In genomic region chr1:186145444-186145843, GRCm38 (mm10) we compare ENCODE assay signal across 10 mouse cellular contexts. TPM values are rescaled to one million over a fixed set of nuclear protein-coding genes. Genes with fewer than 3 reads are reported as not detected.
DNase-seq lines count a peak whose midpoint lies in the region; ATAC-seq and TF ChIP-seq lines count a peak whose summit lies in the region.
"Had no signal": no experiment of that assay in that cellular context is flagged by ENCODE, and none has a peak within 500 bp of the region (broad histone marks: within the 10 kb centered on the region; RNA-seq: fewer than 3 reads in every experiment).

No protein-coding gene starts in this region.

- H3K4me2 ChIP-seq in intestine, embryonic 15.5 days (replicated peaks): peak overlapping the region; percentile 18; the same call in 1 of the 2 replicates
- H3K4me2 ChIP-seq in intestine, postnatal 0 days (replicated peaks; ENCODE audit: low read depth): no peak overlapping the region
- H3K4me2 ChIP-seq in embryonic facial prominence, embryonic 14.5 days (ENCODE audit: low read depth, low read length): peak overlapping the region; percentile 39
- no peak overlapping the region for H3K4me2 ChIP-seq in hindbrain, postnatal 0 days (ENCODE audit: low read depth, low read length)
- H3K4me2 ChIP-seq: neural tube, embryonic 13.5 days had no signal

- no peaks in the 10 kb centered on the region for H3K27me3 ChIP-seq in intestine, embryonic 15.5 days (replicated peaks)
- no peaks in the 10 kb centered on the region for H3K27me3 ChIP-seq in intestine, postnatal 0 days (replicated peaks; ENCODE audit: control insufficient read depth, insufficient read depth, low read length)
- no peaks in the 10 kb centered on the region for H3K27me3 ChIP-seq in embryonic facial prominence, embryonic 14.5 days (replicated peaks; ENCODE audit: control insufficient read depth, insufficient read depth, low read length)
- no peaks in the 10 kb centered on the region for H3K27me3 ChIP-seq in hindbrain, postnatal 0 days (ENCODE audit: insufficient read depth, low read length)
- H3K27me3 ChIP-seq: neural tube, embryonic 13.5 days had no signal

- DNase-seq in brain, embryonic 14.5 days (ENCODE audit: low read depth): peak; percentile 60
- DNase-seq in embryonic facial prominence, embryonic 14.5 days (ENCODE audit: low spot score): peak; percentile 87
- DNase-seq in lung, postnatal 25 days (ENCODE audit: low spot score): peak; percentile 43
- no peak for DNase-seq in MN1 (ENCODE audit: low spot score)
- no peak for DNase-seq in hindbrain, postnatal 0 days (ENCODE audit: low spot score)
- DNase-seq: cerebellum, adult 11 months; kidney, adult 11 months had no signal

- no peaks in the 10 kb centered on the region for H3K9me3 ChIP-seq in intestine, embryonic 15.5 days
- H3K9me3 ChIP-seq in intestine, postnatal 0 days (ENCODE audit: control insufficient read depth): no peaks in the 10 kb centered on the region
- H3K9me3 ChIP-seq in embryonic facial prominence, embryonic 14.5 days (ENCODE audit: control insufficient read depth, low read length): no peaks in the 10 kb centered on the region
- H3K9me3 ChIP-seq in hindbrain, postnatal 0 days (ENCODE audit: low read length): no peaks in the 10 kb centered on the region
- H3K9me3 ChIP-seq: neural tube, embryonic 13.5 days had no signal

- no peak for ATAC-seq in intestine, embryonic 15.5 days
- ATAC-seq in intestine, postnatal 0 days: no peak
- ATAC-seq in embryonic facial prominence, embryonic 14.5 days (ENCODE audit: low read depth): peak; percentile 87; the same call in 1 of the 2 replicates
- ATAC-seq in hindbrain, postnatal 0 days: no peak

- no peak overlapping the region for H3K27ac ChIP-seq in intestine, embryonic 15.5 days
- H3K27ac ChIP-seq in intestine, postnatal 0 days (ENCODE audit: low read depth, low read length): no peak overlapping the region
- 0 out of 2 replicates have a peak overlapping the region, but pooled peaks have one; percentile 24 for H3K27ac ChIP-seq in embryonic facial prominence, embryonic 14.5 days (replicated peaks; ENCODE audit: low read depth, low read length)
- no peak overlapping the region for H3K27ac ChIP-seq in hindbrain, postnatal 0 days
- H3K27ac ChIP-seq: neural tube, embryonic 13.5 days had no signal

- H3K9ac ChIP-seq in intestine, embryonic 15.5 days: no peak overlapping the region
- H3K9ac ChIP-seq in intestine, postnatal 0 days (ENCODE audit: low read depth, low read length): no peak overlapping the region
- no peak overlapping the region for H3K9ac ChIP-seq in embryonic facial prominence, embryonic 14.5 days (ENCODE audit: low read depth, low read length)
- no peak overlapping the region for H3K9ac ChIP-seq in hindbrain, postnatal 0 days (replicated peaks; ENCODE audit: low read length)
- H3K9ac ChIP-seq: neural tube, embryonic 13.5 days had no signal

- no peak overlapping the region for H3K4me3 ChIP-seq in intestine, embryonic 15.5 days (replicated peaks)
- H3K4me3 ChIP-seq in intestine, postnatal 0 days (ENCODE audit: low read depth, low read length): no peak overlapping the region
- H3K4me3 ChIP-seq in embryonic facial prominence, embryonic 14.5 days (ENCODE audit: low read depth, low read length): no peak overlapping the region
- H3K4me3 ChIP-seq in hindbrain, postnatal 0 days (ENCODE audit: low read length): no peak overlapping the region
- H3K4me3 ChIP-seq: neural tube, embryonic 13.5 days had no signal

- 31% methylated on average over 6 of the region's 6 CpGs for WGBS in intestine, embryonic 15.5 days
- WGBS in intestine, postnatal 0 days: 32% methylated on average over 6 of the region's 6 CpGs
- 26% methylated on average over 6 of the region's 6 CpGs for WGBS in embryonic facial prominence, embryonic 14.5 days
- 70% methylated on average over 6 of the region's 6 CpGs for WGBS in hindbrain, postnatal 0 days

- H3K4me1 ChIP-seq in intestine, embryonic 15.5 days (replicated peaks): no peaks in the 10 kb centered on the region
- no peaks in the 10 kb centered on the region for H3K4me1 ChIP-seq in intestine, postnatal 0 days (replicated peaks; ENCODE audit: control insufficient read depth, insufficient read depth, low read length)
- H3K4me1 ChIP-seq in embryonic facial prominence, embryonic 14.5 days (ENCODE audit: control insufficient read depth, insufficient read depth, low read length): peaks cover 6% of the 10 kb centered on the region
- H3K4me1 ChIP-seq in hindbrain, postnatal 0 days (ENCODE audit: insufficient read depth, low read length): no peaks in the 10 kb centered on the region
- H3K4me1 ChIP-seq: neural tube, embryonic 13.5 days had no signal

- TF ChIP-seq CTCF in intestine, postnatal 0 days (IDR thresholded peaks at IDR 0.05; ENCODE audit: low read depth): no peak
- no peak for TF ChIP-seq CTCF in brain, embryonic 14.5 days (IDR thresholded peaks at IDR 0.05; ENCODE audit: borderline replicate concordance, extremely low read depth, insufficient read depth, insufficient read length)
- TF ChIP-seq CTCF in hindbrain, postnatal 0 days (IDR thresholded peaks at IDR 0.05; ENCODE audit: low read depth): no peak

- TF ChIP-seq POLR2A in brain, embryonic 14.5 days (IDR thresholded peaks at IDR 0.05; ENCODE audit: borderline replicate concordance, extremely low read depth, insufficient read depth, insufficient read length, poor library complexity, severe bottlenecking): no peak

- H3K36me3 ChIP-seq in intestine, embryonic 15.5 days: no peaks in the 10 kb centered on the region
- H3K36me3 ChIP-seq in intestine, postnatal 0 days (ENCODE audit: control insufficient read depth, insufficient read depth): no peaks in the 10 kb centered on the region
- no peaks in the 10 kb centered on the region for H3K36me3 ChIP-seq in embryonic facial prominence, embryonic 14.5 days (ENCODE audit: control insufficient read depth, insufficient read depth, low read length)
- H3K36me3 ChIP-seq in hindbrain, postnatal 0 days (ENCODE audit: insufficient read depth, low read length): no peaks in the 10 kb centered on the region
- H3K36me3 ChIP-seq: neural tube, embryonic 13.5 days had no signal

RNA-seq across cellular contexts. Expression of gene Lyplal1, which starts 28.3 kb away (rescaled TPM):
- polyA plus RNA-seq in intestine, embryonic 15.5 days (2015; fragmentation: Nextera tagmentation; extraction: Ambion mirVana): 17.1 and 19.1 TPM in 2 replicates
- polyA plus RNA-seq in intestine, postnatal 0 days (2015; fragmentation: Nextera tagmentation; extraction: Ambion mirVana): 14.2 and 14.8 TPM in 2 replicates
- 13.7 and 15.6 TPM in 2 replicates for polyA plus RNA-seq in brain, embryonic 14.5 days (2012; rRNA removed)
- polyA plus RNA-seq in embryonic facial prominence, embryonic 14.5 days (2014; fragmentation: Nextera tagmentation; extraction: Ambion mirVana): 17.6 and 19.2 TPM in 2 replicates
- total RNA-seq in hindbrain, postnatal 0 days (2014; rRNA removed): 8.7 and 12.7 TPM in 2 replicates
- polyA plus RNA-seq in hindbrain, postnatal 0 days (2015; fragmentation: Nextera tagmentation; extraction: Ambion mirVana): 15.4 and 16.3 TPM in 2 replicates

Comparison
In these comparisons a context has a peak if more than half of its experiments do, and no peak if none do; other contexts are left out.
1. H3K4me2 ChIP-seq: peak in intestine, embryonic 15.5 days (single experiment) and embryonic facial prominence, embryonic 14.5 days (single experiment); none in intestine, postnatal 0 days (single experiment) and hindbrain, postnatal 0 days (single experiment).
2. DNase-seq: peak in brain, embryonic 14.5 days (single experiment), embryonic facial prominence, embryonic 14.5 days (single experiment) and lung, postnatal 25 days (single experiment); none in MN1 (single experiment) and hindbrain, postnatal 0 days (single experiment).